Mouse (Mus musculus) intestine, postnatal 0 days (tissue): ENCODE results near the gene Zfp708. TPM values are rescaled to one million over a fixed set of nuclear protein-coding genes. Genes with fewer than 3 reads are reported as not detected.

ENCODE experiments used
- ATAC-seq: fragments of 200-750 bp; cut with Nextera tagmentation; 2 replicates; pipeline ENCODE4 v1.8.0; 2017; ENCODE audit warnings: mild to moderate bottlenecking, moderate TSS enrichment, moderate library complexity
- H3K27ac ChIP-seq: fragments of 300-500 bp; sonication (generic); 2 replicates; pipeline ENCODE4 v1.5.1; 2014; ENCODE audit warnings: mild to moderate bottlenecking, low read depth, low read length, moderate library complexity
- H3K27me3 ChIP-seq: fragments of 300-500 bp; sonication (generic); replicated peaks from 2 replicates; pipeline ENCODE4 v1.6.1; 2014; ENCODE audit warnings: low read length, mixed read lengths; ENCODE audit not compliant: control insufficient read depth, insufficient read depth
- H3K36me3 ChIP-seq: fragments of 300-500 bp; sonication (generic); 2 replicates; pipeline ENCODE4 v1.6.1; 2014; ENCODE audit warnings: mild to moderate bottlenecking, moderate library complexity; ENCODE audit not compliant: control insufficient read depth, insufficient read depth
- H3K4me1 ChIP-seq: fragments of 300-500 bp; sonication (generic); replicated peaks from 2 replicates; pipeline ENCODE4 v1.6.1; 2014; ENCODE audit warnings: antibody characterized with exemption, low read length, mixed read lengths; ENCODE audit not compliant: control insufficient read depth, insufficient read depth
- H3K4me2 ChIP-seq: fragments of 300-500 bp; sonication (generic); replicated peaks from 2 replicates; pipeline ENCODE4 v1.6.1; 2014; ENCODE audit warnings: low read depth, mild to moderate bottlenecking, moderate library complexity
- H3K4me3 ChIP-seq: fragments of 300-500 bp; sonication (generic); 2 replicates; pipeline ENCODE4 v1.5.1; 2014; ENCODE audit warnings: low read depth, low read length
- H3K9ac ChIP-seq: fragments of 300-500 bp; sonication (generic); 2 replicates; pipeline ENCODE4 v1.6.1; 2014; ENCODE audit warnings: mild to moderate bottlenecking, low read depth, low read length
- H3K9me3 ChIP-seq: fragments of 300-500 bp; sonication (generic); 2 replicates; pipeline ENCODE4 v1.6.1; 2016; ENCODE audit warnings: mixed run types; ENCODE audit not compliant: control insufficient read depth
- CTCF ChIP-seq: sonication (generic); IDR thresholded peaks from 2 replicates; pipeline ENCODE4 v1.5.1; 2016; ENCODE audit warnings: low read depth, mild to moderate bottlenecking, control low read depth, antibody characterized with exemption, moderate library complexity
- WGBS: fragments of 180-500 bp; shearing (Covaris S2); extraction: QIAGEN DNeasy Blood & Tissue Kit; methylation state at CpG from one replicate; pipeline ENCODE4 v1.1.7; 2014; 5-methylcytosine and 5-hydroxymethylcytosine counted together
- polyA plus RNA-seq: library from polyadenylated mRNA; unstranded; fragments of >200 nt; fragmentation: Nextera tagmentation; extraction: Ambion mirVana; gene quantifications from 2 replicates; pipeline ENCODE4 v1.2.1, GENCODE M21; 2015

Zfp708 gene
- polyA plus RNA-seq, 1 experiment from 2014 or later, result 1.6 TPM

GRCm38 (mm10) chr13:67060786-67061358, 36.9 kb downstream of the Zfp708 start, which contains the start of gene Zfp712:
TSS of gene Zfp712 (minus strand) at chr13:67061170.
- Histone ChIP-seq H3K4me2 (peak within 1 kb of the TSS; percentile 70), H3K36me3 (no peaks in the 10 kb centered on the region), H3K4me1 (no peaks in the 10 kb centered on the region), H3K27ac (peak within 1 kb of the TSS; percentile 77), H3K9ac (peak within 1 kb of the TSS; percentile 49), H3K4me3 (peak within 1 kb of the TSS; percentile 68), H3K27me3 (no peaks in the 10 kb centered on the region), H3K9me3 (no peaks in the 10 kb centered on the region)
- ATAC-seq, result peak; percentile 97
- peak; percentile 42; the same call in 1 of the 2 replicates for TF ChIP-seq CTCF
- WGBS, result under 1% methylated on average over 27 of the region's 27 CpGs

- H3K9ac ChIP-seq, result peak overlapping the region; percentile 49
- peak overlapping the region; percentile 77; the same call in 1 of the 2 replicates for H3K27ac ChIP-seq
- no peak for TF ChIP-seq CTCF
- H3K27me3 ChIP-seq, result no peaks in the 10 kb centered on the region
- 1% methylated on average over 12 of the region's 12 CpGs for WGBS
- no peaks in the 10 kb centered on the region for H3K9me3 ChIP-seq
- no peaks in the 10 kb centered on the region for H3K36me3 ChIP-seq
- peak overlapping the region; percentile 70 for H3K4me2 ChIP-seq
- ATAC-seq, result peak; percentile 47
- H3K4me1 ChIP-seq, result no peaks in the 10 kb centered on the region
- peak overlapping the region; percentile 68 for H3K4me3 ChIP-seq
Measured at GRCm38 (mm10) chr13:67060161-67060785, 37.5 kb downstream of the Zfp708 start.

Other genes starting within 250 kb of the Zfp708 start
- 1.3 and 1.9 TPM in 2 replicates for gene Gm10767, start 193.1 kb downstream of the Zfp708 start, polyA plus RNA-seq
- gene Zfp712, start 36.8 kb downstream of the Zfp708 start, polyA plus RNA-seq, result 0.85 and 1.3 TPM in 2 replicates
- gene Gm28557, start 10.6 kb upstream of the Zfp708 start, polyA plus RNA-seq, result 1.2 and 1.3 TPM in 2 replicates
- gene Rslcan18, start 18.3 kb upstream of the Zfp708 start, polyA plus RNA-seq, result 0.12 and 0.18 TPM in 2 replicates
- 0.57 and 0.60 TPM in 2 replicates for gene Zfp759, start 23.7 kb upstream of the Zfp708 start, polyA plus RNA-seq
- 2.9 and 3.9 TPM in 2 replicates for gene Rsl1, start 75.2 kb upstream of the Zfp708 start, polyA plus RNA-seq
- gene Zfp455, start 96.5 kb upstream of the Zfp708 start, polyA plus RNA-seq, result 1.2 and 1.5 TPM in 2 replicates
- gene Zfp458, start 180.5 kb upstream of the Zfp708 start, polyA plus RNA-seq, result 0.77 and 1.1 TPM in 2 replicates
- 0.27 and 0.46 TPM in 2 replicates for gene Zfp457, start 208.5 kb upstream of the Zfp708 start, polyA plus RNA-seq
- gene Zfp595, start 234.6 kb upstream of the Zfp708 start, polyA plus RNA-seq, result 1.0 and 1.1 TPM in 2 replicates